Mouse (Mus musculus) forebrain, embryonic 16.5 days (tissue): ENCODE measurements around the gene Thrb. TPM values are rescaled to one million over a fixed set of nuclear protein-coding genes. Genes with fewer than 3 reads are reported as not detected.

Source experiments
- ATAC-seq: fragments of 200-750 bp; cut with Nextera tagmentation; 2 replicates; pipeline ENCODE4 v1.8.0; 2017; ENCODE audit warnings: mild to moderate bottlenecking, moderate library complexity
- H3K27ac ChIP-seq: fragments of 300-500 bp; sonication (generic); 2 replicates; pipeline ENCODE4 v1.5.1; 2014; ENCODE audit warnings: low read length, control low read depth
- H3K27me3 ChIP-seq: fragments of 300-500 bp; sonication (generic); replicated peaks from 2 replicates; pipeline ENCODE4 v1.6.1; 2014; ENCODE audit warnings: low read length; ENCODE audit not compliant: control insufficient read depth, insufficient read depth
- H3K36me3 ChIP-seq: fragments of 300-500 bp; sonication (generic); 2 replicates; pipeline ENCODE4 v1.6.1; 2014; ENCODE audit not compliant: control insufficient read depth, insufficient read depth
- H3K4me1 ChIP-seq: fragments of 300-500 bp; sonication (generic); replicated peaks from 2 replicates; pipeline ENCODE4 v1.6.1; 2014; ENCODE audit warnings: low read length; ENCODE audit not compliant: control insufficient read depth, insufficient read depth
- H3K4me2 ChIP-seq: fragments of 300-500 bp; sonication (generic); 2 replicates; pipeline ENCODE4 v1.6.1; 2014; ENCODE audit warnings: mild to moderate bottlenecking, low read length, control low read depth
- H3K4me3 ChIP-seq: fragments of 300-500 bp; sonication (generic); replicated peaks from 2 replicates; pipeline ENCODE4 v1.5.1; 2014; ENCODE audit warnings: mild to moderate bottlenecking, low read length, control low read depth
- H3K9ac ChIP-seq: fragments of 300-500 bp; sonication (generic); replicated peaks from 2 replicates; pipeline ENCODE4 v1.6.1; 2014; ENCODE audit warnings: low read depth, low read length, control low read depth
- H3K9me3 ChIP-seq: fragments of 300-500 bp; sonication (generic); 2 replicates; pipeline ENCODE4 v1.6.1; 2016; ENCODE audit warnings: low read length; ENCODE audit not compliant: control insufficient read depth
- WGBS: fragments of 180-500 bp; shearing (Covaris S2); extraction: QIAGEN DNeasy Blood & Tissue Kit; methylation state at CpG from one replicate; pipeline ENCODE4 v1.1.7; 2014; 5-methylcytosine and 5-hydroxymethylcytosine counted together
- polyA plus RNA-seq: library from polyadenylated mRNA; unstranded; fragments of >200 nt; fragmentation: Nextera tagmentation; extraction: Ambion mirVana; gene quantifications from 2 replicates; pipeline ENCODE4 v1.2.1, GENCODE M21; 2015

The Thrb gene
- polyA plus RNA-seq, 1 experiment from 2014 or later: 1.6 TPM

GRCm38 (mm10) chr14:17845003-17845697, 185.1 kb downstream of the Thrb start:
- Histone ChIP-seq H3K9me3 (no peaks in the 10 kb centered on the region), H3K4me2 (no peak overlapping the region), H3K9ac (no peak overlapping the region), H3K27me3 (no peaks in the 10 kb centered on the region), H3K4me1 (no peaks in the 10 kb centered on the region), H3K4me3 (no peak overlapping the region), H3K36me3 (no peaks in the 10 kb centered on the region), H3K27ac (no peak overlapping the region)
- 87% methylated on average over 5 of the region's 5 CpGs for WGBS
- no peak for ATAC-seq

- Histone ChIP-seq H3K9ac (no peak overlapping the region), H3K9me3 (no peaks in the 10 kb centered on the region), H3K4me2 (no peak overlapping the region), H3K27ac (no peak overlapping the region), H3K36me3 (no peaks in the 10 kb centered on the region), H3K4me1 (no peaks in the 10 kb centered on the region), H3K27me3 (no peaks in the 10 kb centered on the region), H3K4me3 (no peak overlapping the region)
- no peak for ATAC-seq
- 69% methylated on average over 6 of the region's 6 CpGs for WGBS
These were observed 185.8 kb downstream of the Thrb start for GRCm38 (mm10) chr14:17845871-17846270.

GRCm38 (mm10) chr14:17846700-17847099, 186.6 kb downstream of the Thrb start:
- H3K9me3 ChIP-seq: no peaks in the 10 kb centered on the region
- no peak overlapping the region for H3K27ac ChIP-seq
- ATAC-seq: no peak
- H3K4me2 ChIP-seq: no peak overlapping the region
- 86% methylated on average over 2 of the region's 2 CpGs for WGBS
- no peak overlapping the region for H3K9ac ChIP-seq
- H3K36me3 ChIP-seq: no peaks in the 10 kb centered on the region
- no peaks in the 10 kb centered on the region for H3K27me3 ChIP-seq
- no peak overlapping the region for H3K4me3 ChIP-seq
- no peaks in the 10 kb centered on the region for H3K4me1 ChIP-seq

- Histone ChIP-seq H3K9ac (no peak overlapping the region), H3K36me3 (no peaks in the 10 kb centered on the region), H3K4me2 (no peak overlapping the region), H3K9me3 (no peaks in the 10 kb centered on the region), H3K27me3 (no peaks in the 10 kb centered on the region), H3K4me1 (no peaks in the 10 kb centered on the region), H3K27ac (no peak overlapping the region), H3K4me3 (no peak overlapping the region)
- ATAC-seq: no peak
- WGBS: 58% methylated on average over 8 of the region's 8 CpGs
These were observed 187.2 kb downstream of the Thrb start for GRCm38 (mm10) chr14:17847211-17847610.

GRCm38 (mm10) chr14:17850355-17850754, 190.3 kb downstream of the Thrb start:
- no peaks in the 10 kb centered on the region for H3K9me3 ChIP-seq
- no peaks in the 10 kb centered on the region for H3K27me3 ChIP-seq
- H3K36me3 ChIP-seq: no peaks in the 10 kb centered on the region
- no peak overlapping the region for H3K27ac ChIP-seq
- H3K4me3 ChIP-seq: no peak overlapping the region
- no peak for ATAC-seq
- no peak overlapping the region for H3K4me2 ChIP-seq
- 29% methylated on average over 4 of the region's 4 CpGs for WGBS
- H3K4me1 ChIP-seq: no peaks in the 10 kb centered on the region
- no peak overlapping the region for H3K9ac ChIP-seq

- no peaks in the 10 kb centered on the region for H3K36me3 ChIP-seq
- H3K27me3 ChIP-seq: no peaks in the 10 kb centered on the region
- no peak overlapping the region for H3K4me3 ChIP-seq
- H3K9me3 ChIP-seq: no peaks in the 10 kb centered on the region
- no peaks in the 10 kb centered on the region for H3K4me1 ChIP-seq
- no peak overlapping the region for H3K4me2 ChIP-seq
- no peak overlapping the region for H3K27ac ChIP-seq
- 87% methylated on average over 2 of the region's 2 CpGs for whole genome bisulfite sequencing
- no peak overlapping the region for H3K9ac ChIP-seq
- no peak for ATAC-seq
These were observed 192.2 kb downstream of the Thrb start for GRCm38 (mm10) chr14:17852236-17852635.

- no peak overlapping the region for H3K4me3 ChIP-seq
- no peak for ATAC-seq
- no peak overlapping the region for H3K9ac ChIP-seq
- H3K27me3 ChIP-seq: no peaks in the 10 kb centered on the region
- no peak overlapping the region for H3K4me2 ChIP-seq
- no peaks in the 10 kb centered on the region for H3K36me3 ChIP-seq
- 85% methylated on average over 5 of the region's 5 CpGs for WGBS
- no peaks in the 10 kb centered on the region for H3K9me3 ChIP-seq
- H3K27ac ChIP-seq: no peak overlapping the region
- no peaks in the 10 kb centered on the region for H3K4me1 ChIP-seq
These were observed 199.8 kb downstream of the Thrb start for GRCm38 (mm10) chr14:17859790-17860385.

GRCm38 (mm10) chr14:17862651-17863050, 202.6 kb downstream of the Thrb start:
- no peak overlapping the region for H3K27ac ChIP-seq
- H3K36me3 ChIP-seq: no peaks in the 10 kb centered on the region
- H3K4me2 ChIP-seq: no peak overlapping the region
- no peak overlapping the region for H3K9ac ChIP-seq
- no peaks in the 10 kb centered on the region for H3K9me3 ChIP-seq
- ATAC-seq: no peak
- WGBS: 93% methylated on average over 3 of the region's 3 CpGs
- no peak overlapping the region for H3K4me3 ChIP-seq
- no peaks in the 10 kb centered on the region for H3K27me3 ChIP-seq
- H3K4me1 ChIP-seq: no peaks in the 10 kb centered on the region

- no peak for ATAC-seq
- no peaks in the 10 kb centered on the region for H3K4me1 ChIP-seq
- no peak overlapping the region for H3K4me2 ChIP-seq
- WGBS: 70% methylated on average over 6 of the region's 6 CpGs
- H3K4me3 ChIP-seq: no peak overlapping the region
- no peak overlapping the region for H3K9ac ChIP-seq
- no peaks in the 10 kb centered on the region for H3K27me3 ChIP-seq
- no peaks in the 10 kb centered on the region for H3K36me3 ChIP-seq
- H3K9me3 ChIP-seq: no peaks in the 10 kb centered on the region
- H3K27ac ChIP-seq: no peak overlapping the region
These were observed 203.8 kb downstream of the Thrb start for GRCm38 (mm10) chr14:17863701-17864320.
